Mouse (Mus musculus) G1E (cell line): Measurements from ENCODE around the gene Gm3404.

ENCODE experiments used
- CTCF ChIP-seq: IDR thresholded peaks from 2 replicates; pipeline ENCODE4 v1.5.1; 2012; ENCODE audit warnings: low read depth, low read length, inconsistent platforms, mixed read lengths
- GATA1 ChIP-seq: IDR thresholded peaks from 2 replicates; pipeline ENCODE4 v1.6.1; 2012; ENCODE audit warnings: borderline replicate concordance, low read length, inconsistent platforms, mixed read lengths
- POLR2AphosphoS5 ChIP-seq: IDR thresholded peaks from 2 replicates; pipeline ENCODE4 v1.6.1; 2012; ENCODE audit warnings: low read depth, low read length, inconsistent platforms; ENCODE audit not compliant: insufficient replicate concordance
- TAL1 ChIP-seq: conservative IDR thresholded peaks from 2 replicates; pipeline ENCODE4 v1.6.1; 2012; ENCODE audit warnings: low read depth, low read length, inconsistent platforms, mixed read lengths

DNA sequence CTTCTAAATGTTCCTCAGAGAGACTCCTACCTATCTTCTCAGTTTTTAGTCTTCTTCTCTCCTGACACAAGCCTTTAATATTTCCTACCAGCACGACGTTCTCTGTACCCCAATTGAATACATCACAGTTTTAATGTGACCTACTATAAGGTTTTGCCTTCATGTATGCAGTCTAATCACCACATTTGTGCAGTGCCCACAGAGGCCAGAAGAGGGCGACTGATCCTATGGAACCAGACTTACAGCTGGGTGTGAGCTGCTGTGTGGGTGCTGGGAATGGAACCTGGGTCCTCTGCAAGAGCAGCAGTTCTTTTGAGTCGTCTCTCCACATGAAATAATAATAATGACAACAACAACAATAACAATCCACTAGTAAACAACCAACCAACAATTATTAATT, 41.5 kb downstream of the Gm3404 start:
- TF ChIP-seq GATA1 (no peak), CTCF (no peak), TAL1 (no peak), POLR2AphosphoS5 (no peak)
